ENCODE assay signal across 8 mouse cellular contexts in the genomic region with DNA sequence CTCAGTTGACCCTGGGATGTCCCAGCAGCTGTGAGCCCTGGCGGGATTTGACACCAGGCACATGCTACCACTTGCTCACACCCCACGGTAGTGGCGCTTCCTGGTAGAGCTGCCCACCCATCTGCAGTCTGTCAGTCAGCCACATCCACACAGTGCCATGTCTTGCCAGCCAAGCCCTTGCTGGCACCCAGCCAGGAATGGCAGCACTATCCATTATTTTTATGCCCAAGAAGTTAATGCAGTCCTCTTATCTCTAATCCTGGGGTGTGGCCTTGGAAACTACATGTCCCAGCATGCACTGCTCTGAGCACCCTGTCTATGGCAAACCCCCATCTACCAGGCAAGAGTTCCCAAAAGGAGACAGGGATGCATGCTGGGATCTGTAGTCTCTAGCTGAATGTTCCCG.
A peak's percentile ranks its signal among the peaks of the same experiment; 100 is the strongest.
DNase-seq lines count a peak whose midpoint lies in the region; ATAC-seq and TF ChIP-seq lines count a peak whose summit lies in the region.

No protein-coding gene starts in this region.

- H3K27me3 ChIP-seq in kidney, embryonic 14.5 days (ENCODE audit: control insufficient read depth, insufficient read depth, low read length): no peaks in the 10 kb centered on the region
- 0 out of 2 replicates have a peak, but pooled peaks cover 5% of the 10 kb centered on the region for H3K27me3 ChIP-seq in lung, postnatal 0 days (replicated peaks; ENCODE audit: insufficient read depth, low read length)

- no peaks in the 10 kb centered on the region for H3K9me3 ChIP-seq in kidney, embryonic 14.5 days (ENCODE audit: control insufficient read depth, low read length)
- no peaks in the 10 kb centered on the region for H3K9me3 ChIP-seq in lung, postnatal 0 days (ENCODE audit: low read length)

- H3K9ac ChIP-seq in kidney, embryonic 14.5 days (ENCODE audit: low read depth, low read length): no peak overlapping the region
- H3K9ac ChIP-seq in lung, postnatal 0 days (replicated peaks; ENCODE audit: low read depth): no peak overlapping the region

- no peak for TF ChIP-seq CTCF in lung, postnatal 0 days (IDR thresholded peaks at IDR 0.05)

- peak; percentile 29 for DNase-seq in kidney, adult 18-20 months
- DNase-seq in R1 (ENCODE audit: low read depth, low spot score): peak; percentile 88
- DNase-seq in cerebellum, adult 9-11 months: peak; percentile 31
- peak; percentile 55 for DNase-seq in lung, postnatal 0 days (ENCODE audit: low spot score)
- DNase-seq in natural killer cell, adult 2 months (ENCODE audit: low spot score in 2 of 2): no peak
- DNase-seq in kidney, adult 11 months: no peak
- no peak for DNase-seq in ovary, postnatal 36 days (ENCODE audit: low spot score)

- no peak overlapping the region for H3K27ac ChIP-seq in kidney, embryonic 14.5 days (ENCODE audit: low read depth, low read length)
- no peak overlapping the region for H3K27ac ChIP-seq in lung, postnatal 0 days (ENCODE audit: low read length)

- 79% methylated on average over 4 of the region's 4 CpGs for WGBS in kidney, embryonic 14.5 days
- WGBS in lung, postnatal 0 days: 64% methylated on average over 4 of the region's 4 CpGs

- no peak for ATAC-seq in kidney, embryonic 14.5 days (ENCODE audit: low FRiP score, low TSS enrichment)
- peak; percentile 20 for ATAC-seq in lung, postnatal 0 days

- no peak overlapping the region for H3K4me3 ChIP-seq in kidney, embryonic 14.5 days (ENCODE audit: low read length)
- no peak overlapping the region for H3K4me3 ChIP-seq in lung, postnatal 0 days (ENCODE audit: low read depth, low read length)

- peaks cover 34% of the 10 kb centered on the region for H3K4me1 ChIP-seq in kidney, embryonic 14.5 days (ENCODE audit: control insufficient read depth, insufficient read depth, low read length)
- H3K4me1 ChIP-seq in lung, postnatal 0 days (ENCODE audit: insufficient read depth, low read depth, low read length): no peaks in the 10 kb centered on the region; the same call in 1 of the 2 replicates

- no peaks in the 10 kb centered on the region for H3K36me3 ChIP-seq in kidney, embryonic 14.5 days (ENCODE audit: control insufficient read depth, insufficient read depth, low read length)
- 0 out of 2 replicates have a peak, but pooled peaks cover 10% of the 10 kb centered on the region for H3K36me3 ChIP-seq in lung, postnatal 0 days (ENCODE audit: insufficient read depth, low read length)

- H3K4me2 ChIP-seq in kidney, embryonic 14.5 days (replicated peaks; ENCODE audit: low read depth, low read length): no peak overlapping the region
- H3K4me2 ChIP-seq in lung, postnatal 0 days (replicated peaks; ENCODE audit: low read depth, low read length): no peak overlapping the region

- no peak for TF ChIP-seq EP300 in lung, postnatal 0 days (IDR thresholded peaks at IDR 0.05)

Comparison
In these comparisons a context has a peak if more than half of its experiments do, and no peak if none do; other contexts are left out.
1. DNase-seq: peak in kidney, adult 18-20 months (single experiment), R1 (single experiment), cerebellum, adult 9-11 months (single experiment) and lung, postnatal 0 days (single experiment); none in natural killer cell, adult 2 months (0 of 2), kidney, adult 11 months (single experiment) and ovary, postnatal 36 days (single experiment).